17 mouse cellular contexts compared by ENCODE assay signal in genomic region chr5:23864054-23864965, GRCm38 (mm10). TPM values are rescaled to one million over a fixed set of nuclear protein-coding genes. Genes with fewer than 3 reads are reported as not detected.
DNase-seq lines count a peak whose midpoint lies in the region; ATAC-seq lines count a peak whose summit lies in the region.
"Had no signal": no experiment of that assay in that cellular context is flagged by ENCODE, and none has a peak within 500 bp of the region (broad histone marks: within the 10 kb centered on the region; RNA-seq: fewer than 3 reads in every experiment).

No protein-coding gene starts in this region.

- no peak for DNase-seq in heart, postnatal 14 days
- no peak for DNase-seq in limb, embryonic 10.5 days (ENCODE audit: low spot score)
- no peak for DNase-seq in hindbrain, embryonic 11.5 days (ENCODE audit: low spot score)
- DNase-seq in spleen, postnatal 36 days (ENCODE audit: low spot score in 2 of 2): no peak
- DNase-seq: B cell, adult 2 months; cerebellum, adult 9-11 months; embryo, embryonic 11 days; lung, embryonic 14.5 days; thymus, postnatal 14 days had no signal

- peak overlapping the region; percentile 65 for H3K27ac ChIP-seq in heart, embryonic 13.5 days (replicated peaks)
- H3K27ac ChIP-seq in limb, embryonic 13.5 days: peak overlapping the region; percentile 6; the same call in 1 of the 2 replicates
- no peak overlapping the region for H3K27ac ChIP-seq in limb, embryonic 10.5 days
- H3K27ac ChIP-seq in intestine, embryonic 15.5 days: no peak overlapping the region
- H3K27ac ChIP-seq in stomach, embryonic 16.5 days (ENCODE audit: low read length): peak overlapping the region; percentile 73
- no peak overlapping the region for H3K27ac ChIP-seq in hindbrain, embryonic 11.5 days (ENCODE audit: low read depth, low read length)
- H3K27ac ChIP-seq: forebrain, embryonic 12.5 days; liver, embryonic 12.5 days; midbrain, embryonic 15.5 days had no signal

- WGBS in heart, embryonic 13.5 days: 78% methylated on average over 13 of the region's 13 CpGs
- whole genome bisulfite sequencing in limb, embryonic 13.5 days: 78% methylated on average over 13 of the region's 13 CpGs
- WGBS in limb, embryonic 10.5 days: 90% methylated on average over 13 of the region's 13 CpGs
- WGBS in intestine, embryonic 15.5 days: 76% methylated on average over 13 of the region's 13 CpGs
- 79% methylated on average over 13 of the region's 13 CpGs for WGBS in stomach, embryonic 16.5 days
- WGBS in hindbrain, embryonic 11.5 days: 90% methylated on average over 13 of the region's 13 CpGs

- no peaks in the 10 kb centered on the region for H3K27me3 ChIP-seq in heart, embryonic 13.5 days (replicated peaks)
- no peaks in the 10 kb centered on the region for H3K27me3 ChIP-seq in limb, embryonic 13.5 days
- H3K27me3 ChIP-seq in limb, embryonic 10.5 days (ENCODE audit: low read depth, poor library complexity, severe bottlenecking): no peaks in the 10 kb centered on the region
- no peaks in the 10 kb centered on the region for H3K27me3 ChIP-seq in intestine, embryonic 15.5 days (replicated peaks)
- no peaks in the 10 kb centered on the region for H3K27me3 ChIP-seq in stomach, embryonic 16.5 days (ENCODE audit: control insufficient read depth, insufficient read depth, low read length)
- no peaks in the 10 kb centered on the region for H3K27me3 ChIP-seq in hindbrain, embryonic 11.5 days (ENCODE audit: control insufficient read depth, insufficient read depth, low read length)
- H3K27me3 ChIP-seq: forebrain, embryonic 12.5 days; liver, embryonic 12.5 days; megakaryocyte, embryonic 14.5 days; midbrain, embryonic 15.5 days had no signal

- H3K9me3 ChIP-seq in heart, embryonic 13.5 days: no peaks in the 10 kb centered on the region
- H3K9me3 ChIP-seq in limb, embryonic 13.5 days: no peaks in the 10 kb centered on the region
- H3K9me3 ChIP-seq in limb, embryonic 10.5 days (replicated peaks): no peaks in the 10 kb centered on the region
- no peaks in the 10 kb centered on the region for H3K9me3 ChIP-seq in intestine, embryonic 15.5 days
- H3K9me3 ChIP-seq in stomach, embryonic 16.5 days (replicated peaks; ENCODE audit: control insufficient read depth, low read length): no peaks in the 10 kb centered on the region
- H3K9me3 ChIP-seq in hindbrain, embryonic 11.5 days (ENCODE audit: control insufficient read depth, low read length): no peaks in the 10 kb centered on the region
- H3K9me3 ChIP-seq: forebrain, embryonic 12.5 days; liver, embryonic 12.5 days; megakaryocyte, embryonic 14.5 days; midbrain, embryonic 15.5 days had no signal

- intact Hi-C loops in heart, postnatal 14 days (cut with DNase I): no loop called here

- no peak overlapping the region for H3K4me2 ChIP-seq in heart, embryonic 13.5 days
- no peak overlapping the region for H3K4me2 ChIP-seq in limb, embryonic 13.5 days (replicated peaks)
- H3K4me2 ChIP-seq in intestine, embryonic 15.5 days (replicated peaks): no peak overlapping the region
- no peak overlapping the region for H3K4me2 ChIP-seq in stomach, embryonic 16.5 days (ENCODE audit: low read depth, low read length)
- H3K4me2 ChIP-seq in hindbrain, embryonic 11.5 days (replicated peaks; ENCODE audit: low read depth, low read length): no peak overlapping the region
- H3K4me2 ChIP-seq: forebrain, embryonic 12.5 days; liver, embryonic 12.5 days; lung, embryonic 14.5 days; midbrain, embryonic 15.5 days had no signal

- no peak overlapping the region for H3K4me3 ChIP-seq in heart, embryonic 13.5 days
- H3K4me3 ChIP-seq in limb, embryonic 13.5 days: no peak overlapping the region
- H3K4me3 ChIP-seq in limb, embryonic 10.5 days: no peak overlapping the region
- H3K4me3 ChIP-seq in intestine, embryonic 15.5 days (replicated peaks): no peak overlapping the region
- no peak overlapping the region for H3K4me3 ChIP-seq in stomach, embryonic 16.5 days (replicated peaks; ENCODE audit: low read length)
- no peak overlapping the region for H3K4me3 ChIP-seq in hindbrain, embryonic 11.5 days (ENCODE audit: low read depth, low read length)
- H3K4me3 ChIP-seq: forebrain, embryonic 12.5 days; liver, embryonic 12.5 days; megakaryocyte, embryonic 14.5 days; midbrain, embryonic 15.5 days had no signal

- peaks cover 27% of the 10 kb centered on the region for H3K4me1 ChIP-seq in heart, embryonic 13.5 days
- peaks cover 22% of the 10 kb centered on the region for H3K4me1 ChIP-seq in limb, embryonic 13.5 days
- no peaks in the 10 kb centered on the region for H3K4me1 ChIP-seq in limb, embryonic 10.5 days
- peaks cover 15% of the 10 kb centered on the region; the same call in 1 of the 2 replicates for H3K4me1 ChIP-seq in intestine, embryonic 15.5 days (replicated peaks)
- peaks cover 16% of the 10 kb centered on the region for H3K4me1 ChIP-seq in stomach, embryonic 16.5 days (ENCODE audit: control insufficient read depth, insufficient read depth, low read length)
- no peaks in the 10 kb centered on the region for H3K4me1 ChIP-seq in hindbrain, embryonic 11.5 days (replicated peaks; ENCODE audit: control insufficient read depth, insufficient read depth, low read length)
- H3K4me1 ChIP-seq: forebrain, embryonic 12.5 days; liver, embryonic 12.5 days; midbrain, embryonic 15.5 days had no signal

- no peak overlapping the region for H3K9ac ChIP-seq in heart, embryonic 13.5 days
- H3K9ac ChIP-seq in limb, embryonic 13.5 days: no peak overlapping the region
- H3K9ac ChIP-seq in intestine, embryonic 15.5 days: no peak overlapping the region
- no peak overlapping the region for H3K9ac ChIP-seq in stomach, embryonic 16.5 days (ENCODE audit: low read length)
- H3K9ac ChIP-seq in hindbrain, embryonic 11.5 days (ENCODE audit: low read depth, low read length): no peak overlapping the region
- H3K9ac ChIP-seq: forebrain, embryonic 12.5 days; liver, embryonic 12.5 days; lung, embryonic 14.5 days; midbrain, embryonic 15.5 days had no signal

- H3K36me3 ChIP-seq in heart, embryonic 13.5 days: peaks cover 15% of the 10 kb centered on the region
- H3K36me3 ChIP-seq in limb, embryonic 13.5 days: peaks cover 16% of the 10 kb centered on the region
- peaks cover 27% of the 10 kb centered on the region for H3K36me3 ChIP-seq in limb, embryonic 10.5 days
- no peaks in the 10 kb centered on the region for H3K36me3 ChIP-seq in intestine, embryonic 15.5 days
- no peaks in the 10 kb centered on the region for H3K36me3 ChIP-seq in stomach, embryonic 16.5 days (ENCODE audit: control insufficient read depth, insufficient read depth, low read length)
- H3K36me3 ChIP-seq in hindbrain, embryonic 11.5 days (ENCODE audit: control insufficient read depth, insufficient read depth, low read length): no peaks in the 10 kb centered on the region
- H3K36me3 ChIP-seq: midbrain, embryonic 15.5 days had no signal

- ATAC-seq in heart, embryonic 13.5 days (ENCODE audit: extremely low read depth, insufficient number of reproducible peaks, low FRiP score, low TSS enrichment): no peak
- ATAC-seq in limb, embryonic 13.5 days (ENCODE audit: low FRiP score, low read depth): peak; percentile 49; the same call in 1 of the 2 replicates
- peak; percentile 73 for ATAC-seq in intestine, embryonic 15.5 days
- peak; percentile 75; the same call in 1 of the 2 replicates for ATAC-seq in stomach, embryonic 16.5 days (ENCODE audit: insufficient read depth, low FRiP score)
- no peak for ATAC-seq in hindbrain, embryonic 11.5 days (ENCODE audit: low FRiP score)
- ATAC-seq: liver, embryonic 12.5 days; midbrain, embryonic 15.5 days had no signal

RNA-seq across cellular contexts. Expression of gene Tomm7, which starts 20.3 kb away (rescaled TPM):
- polyA plus RNA-seq in heart, embryonic 13.5 days (2015; fragmentation: Nextera tagmentation; extraction: Ambion mirVana): 92.0 and 100 TPM in 2 replicates
- total RNA-seq in heart, postnatal 14 days (2021): 100 to 1,000 TPM in 1 of 2 experiments, 10 to 100 TPM in 1; 96.8 to 105 TPM
- 107 and 108 TPM in 2 replicates for polyA plus RNA-seq in limb, embryonic 13.5 days (2015; fragmentation: Nextera tagmentation; extraction: Ambion mirVana)
- polyA plus RNA-seq in limb, embryonic 10.5 days (2016; fragmentation: Nextera tagmentation; extraction: Ambion mirVana): 140 and 161 TPM in 2 replicates
- polyA plus RNA-seq in intestine, embryonic 15.5 days (2015; fragmentation: Nextera tagmentation; extraction: Ambion mirVana): 132 and 141 TPM in 2 replicates
- 106 and 120 TPM in 2 replicates for polyA plus RNA-seq in stomach, embryonic 16.5 days (2015; fragmentation: Nextera tagmentation; extraction: Ambion mirVana)
- 107 and 113 TPM in 2 replicates for polyA plus RNA-seq in hindbrain, embryonic 11.5 days (2014; fragmentation: Nextera tagmentation; extraction: Ambion mirVana)

Comparison
In these comparisons a context has a peak if more than half of its experiments do, and no peak if none do; other contexts are left out.
1. H3K27ac ChIP-seq: peak in heart, embryonic 13.5 days (single experiment), limb, embryonic 13.5 days (single experiment) and stomach, embryonic 16.5 days (single experiment); none in limb, embryonic 10.5 days (single experiment), intestine, embryonic 15.5 days (single experiment) and hindbrain, embryonic 11.5 days (single experiment).
2. ATAC-seq: peak in limb, embryonic 13.5 days (single experiment), intestine, embryonic 15.5 days (single experiment) and stomach, embryonic 16.5 days (single experiment); none in heart, embryonic 13.5 days (single experiment) and hindbrain, embryonic 11.5 days (single experiment).